Mouse (Mus musculus): ENCODE data around the gene Nup153. TPM values are rescaled to one million over a fixed set of nuclear protein-coding genes. Genes with fewer than 3 reads are reported as not detected.

Nup153 gene
- total RNA-seq, 2 experiments from 2014 or later: 48.5 to 60.9 TPM

DNA sequence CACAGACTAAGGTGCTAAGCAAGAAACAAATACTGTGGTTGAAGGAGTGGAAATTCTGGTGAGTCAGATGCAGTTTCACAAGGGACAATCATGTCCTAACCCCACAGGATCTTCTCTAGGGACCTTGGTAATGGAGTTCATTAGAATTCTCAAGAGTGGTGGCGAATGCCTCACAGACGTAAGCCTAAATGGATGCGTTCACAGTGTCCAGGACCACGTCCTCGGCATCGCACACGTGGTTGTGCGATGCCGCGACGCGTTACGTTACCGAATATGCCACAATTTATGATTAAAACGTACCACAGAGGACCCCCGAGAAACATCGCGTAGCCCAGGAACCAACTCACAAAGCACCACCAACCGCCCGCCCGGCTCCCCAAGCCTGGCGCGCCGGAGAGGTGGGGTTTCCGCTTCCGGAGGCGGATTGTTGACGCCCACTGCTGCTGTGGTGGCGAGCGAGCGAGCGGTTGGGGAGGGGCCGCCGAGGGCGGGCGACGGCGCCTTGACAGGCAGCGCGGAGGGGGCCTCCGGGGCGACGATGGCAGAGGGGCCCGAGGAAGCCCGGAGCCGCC lies 58.6 kb downstream of the Nup153 start, which contains the start of gene Fam8a1:
TSS of gene Fam8a1 (plus strand) at position 475 of the 572 bp plus-strand sequence.
- peak; percentile 96 for DNase-seq

DNA sequence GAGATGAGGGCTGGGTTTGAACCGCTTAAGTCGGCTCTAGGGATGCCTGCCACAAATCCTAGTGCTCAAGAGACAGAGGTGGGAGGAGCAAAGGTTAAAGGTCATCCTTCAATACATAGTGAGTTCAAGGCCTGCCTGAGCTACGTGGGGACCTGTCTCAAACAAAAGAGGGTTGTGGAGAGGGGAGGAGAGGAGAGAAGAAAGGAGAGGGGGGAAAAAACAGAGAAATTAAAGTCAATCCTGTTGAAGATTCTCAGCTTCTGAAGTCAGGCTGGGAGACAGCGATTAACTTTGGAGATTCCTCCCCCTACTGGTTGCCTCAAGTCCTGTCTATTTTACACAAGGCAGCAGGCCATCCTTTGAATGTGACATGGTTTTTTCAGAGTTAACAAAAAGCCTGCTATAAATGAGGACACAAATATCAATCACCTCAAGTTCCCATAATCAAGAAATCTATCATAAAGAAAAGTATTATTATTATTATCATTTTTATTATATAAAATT lies 64.2 kb downstream of the Nup153 start:
- peak; percentile 20 for DNase-seq

GRCm38 (mm10) chr13:46659211-46659610 lies 68.5 kb downstream of the Nup153 start:
- DNase-seq: no peak

DNA sequence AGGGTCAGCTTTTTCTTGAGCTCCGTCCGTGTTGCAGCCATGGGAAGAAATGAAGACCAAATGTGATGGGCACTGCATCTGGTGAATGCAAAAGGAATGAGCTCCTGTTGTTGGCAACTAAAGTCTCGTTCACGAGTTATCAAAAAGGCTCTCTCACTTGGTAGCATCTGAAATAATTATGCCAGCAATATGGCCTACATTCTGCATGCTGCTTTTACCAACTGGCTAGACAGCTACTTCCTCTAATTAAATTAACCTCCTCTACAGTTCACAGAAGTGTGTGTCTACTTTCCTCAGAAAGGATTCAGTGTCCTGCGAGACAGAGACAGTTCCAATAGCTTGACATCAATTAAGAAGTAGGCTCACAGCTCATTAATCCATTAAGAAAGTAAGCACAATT lies 73.2 kb downstream of the Nup153 start:
- no peak for DNase-seq

DNA sequence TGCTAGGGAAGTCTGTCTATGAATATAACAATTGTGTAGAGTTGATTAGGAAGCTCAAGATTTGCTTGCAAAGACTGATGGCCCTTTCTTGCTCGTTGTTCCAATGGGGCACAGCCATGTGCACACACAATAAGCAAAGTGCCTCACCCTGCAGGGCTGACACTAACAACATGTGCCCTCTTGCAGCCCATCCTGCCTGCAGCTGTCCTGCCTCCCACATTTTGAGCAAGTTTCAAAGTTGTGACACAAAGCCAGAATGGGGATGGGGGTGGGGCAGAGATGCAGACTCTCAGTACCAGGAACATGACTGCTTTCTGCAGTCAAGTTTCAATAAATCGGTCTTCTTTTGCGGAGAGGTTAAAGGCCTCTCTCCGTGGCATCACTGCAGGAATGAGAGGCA lies 74.1 kb downstream of the Nup153 start:
- no peak for DNase-seq

DNA sequence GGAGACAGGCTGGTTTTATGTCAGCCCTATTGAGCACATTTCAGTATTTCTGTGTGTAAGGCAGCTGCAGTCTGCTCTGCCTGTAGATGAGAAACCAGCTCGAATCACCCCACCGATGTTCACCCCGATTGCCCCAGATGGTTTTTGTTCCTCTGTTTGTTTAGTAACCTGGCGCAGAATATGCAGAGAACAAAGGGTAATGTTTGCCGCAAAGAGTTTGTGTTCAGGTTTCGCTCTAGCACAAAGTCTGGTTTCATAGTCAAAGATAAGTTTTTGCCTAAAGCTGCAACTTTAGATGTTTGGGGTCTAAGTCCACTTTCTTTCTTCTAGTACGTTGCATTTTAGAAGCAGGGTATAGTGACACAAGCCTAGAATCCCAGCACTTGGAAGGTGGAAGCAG lies 75.1 kb downstream of the Nup153 start:
- no peak for DNase-seq

- no peak for DNase-seq
Measured at GRCm38 (mm10) chr13:46651853-46652252, 75.9 kb downstream of the Nup153 start.

GRCm38 (mm10) chr13:46645476-46645875 lies 82.3 kb downstream of the Nup153 start:
- no peak for DNase-seq

DNA sequence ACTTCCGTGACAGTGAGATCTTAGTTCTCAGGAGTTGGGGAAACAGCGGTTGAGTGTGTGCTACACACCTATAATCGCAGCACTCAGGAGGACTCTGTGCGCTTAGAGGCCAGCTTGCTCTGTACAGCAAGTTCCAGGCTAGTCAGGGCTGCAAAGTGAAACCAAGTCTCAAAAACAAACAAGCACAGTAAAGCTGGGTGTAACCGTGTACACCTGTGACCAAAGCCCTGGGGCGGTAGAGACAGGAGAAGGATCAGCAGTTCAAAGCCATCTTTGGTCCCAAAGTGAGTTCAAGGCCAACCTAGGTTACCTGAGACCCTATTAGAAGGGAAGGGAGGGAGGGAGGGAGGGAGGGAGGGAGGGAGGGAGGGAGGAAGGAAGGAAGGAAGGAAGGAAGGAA lies 83.6 kb downstream of the Nup153 start:
- no peak for DNase-seq

GRCm38 (mm10) chr13:46642318-46642717 lies 85.4 kb downstream of the Nup153 start:
- DNase-seq: no peak

DNA sequence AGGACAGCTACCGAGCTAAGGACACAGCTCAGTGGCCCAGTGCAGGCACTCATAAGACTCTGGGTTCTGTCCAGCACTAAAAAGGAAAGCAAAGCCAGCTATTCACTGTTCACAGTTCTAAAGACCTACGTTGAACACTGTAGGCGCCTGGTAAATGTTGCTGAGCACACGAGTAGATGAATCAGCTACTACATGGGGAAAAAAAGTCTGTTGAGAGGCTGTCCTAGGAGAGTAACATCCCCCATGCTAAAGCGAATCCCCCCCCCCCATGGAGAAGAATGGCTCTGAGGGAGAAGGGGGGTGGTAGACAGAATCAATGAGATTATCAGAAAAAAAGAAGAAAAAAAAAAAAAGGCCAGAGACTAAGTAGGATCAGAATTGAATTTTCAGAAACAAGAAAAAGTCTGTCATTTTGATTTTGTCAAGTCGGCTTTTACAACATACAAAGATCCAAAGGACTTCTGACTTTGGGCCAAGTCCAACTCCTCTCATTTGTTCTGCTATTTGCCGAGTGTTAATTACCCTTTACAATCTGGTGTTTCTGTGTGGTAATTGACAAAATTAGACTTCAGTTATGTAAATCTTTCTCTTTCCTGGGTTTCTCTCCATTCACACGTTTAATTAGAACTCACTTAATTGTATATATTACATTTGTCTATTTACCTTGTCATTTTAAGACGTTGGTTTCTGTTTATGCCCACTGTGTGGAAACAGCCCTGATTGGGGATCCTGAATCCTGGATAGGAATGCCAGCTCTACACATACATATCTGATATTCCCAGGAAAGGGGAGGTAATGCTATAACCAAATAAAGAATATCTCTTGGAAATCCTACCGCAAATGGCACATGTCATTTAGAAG lies 86.9 kb downstream of the Nup153 start:
- DNase-seq: no peak

GRCm38 (mm10) chr13:46634133-46634488 lies 93.6 kb downstream of the Nup153 start:
- no peak for DNase-seq

DNA sequence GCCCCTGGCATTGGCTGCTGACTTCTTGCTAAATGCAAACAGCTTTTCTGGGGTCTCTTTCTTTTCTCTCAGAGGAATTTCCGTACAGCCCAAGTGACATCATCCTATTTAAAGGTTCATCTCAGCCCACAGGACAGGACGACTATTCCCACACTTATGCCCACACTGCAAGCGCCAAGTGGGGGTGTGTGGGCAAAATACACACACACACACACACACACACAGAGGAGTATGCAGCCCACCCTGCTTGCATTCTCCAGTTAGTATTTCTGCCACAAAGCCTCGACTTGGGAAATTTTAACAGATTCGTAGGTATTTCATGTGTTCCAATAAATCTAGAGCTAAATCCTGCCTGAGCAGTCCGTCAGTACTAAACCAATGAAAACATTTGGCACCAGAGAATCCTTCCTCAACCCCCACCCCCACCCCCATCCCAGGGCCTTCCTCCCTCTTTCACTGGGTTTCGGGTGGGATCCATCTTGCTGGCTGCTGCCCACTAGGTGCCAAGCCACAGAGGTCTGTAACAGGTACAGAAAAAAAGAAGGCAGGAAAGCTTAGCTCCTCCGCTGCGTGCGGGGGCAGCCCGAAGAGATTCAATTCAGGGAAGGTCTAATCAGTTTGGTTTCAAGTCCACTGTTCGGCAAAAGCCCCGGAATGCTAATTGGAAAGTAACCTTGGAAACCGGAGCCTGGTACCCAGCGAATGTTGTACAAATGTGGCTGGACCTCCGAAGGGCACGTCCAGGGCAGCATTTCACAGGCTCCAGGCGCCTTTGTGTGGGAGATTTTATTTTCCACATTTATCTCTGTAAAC lies 94.2 kb downstream of the Nup153 start:
- DNase-seq: no peak

GRCm38 (mm10) chr13:46632796-46633195 lies 94.9 kb downstream of the Nup153 start:
- no peak for DNase-seq

Other genes starting within 250 kb of the Nup153 start
- 10 to 100 TPM in 1 of 2 experiments, 1 to 10 TPM in 1; 5.5 to 16.8 TPM for gene Cap2, start 226.1 kb downstream of the Nup153 start, total RNA-seq (2021)
- 10 to 100 TPM; 44.5 to 44.9 TPM for gene Fam8a1, start 58.4 kb downstream of the Nup153 start, total RNA-seq (2021)
- gene Kif13a, start 201.9 kb upstream of the Nup153 start, total RNA-seq (2021): 10 to 100 TPM; 29.3 to 38.6 TPM

All from adrenal gland, postnatal 10 days (tissue).